Mouse (Mus musculus) lung, postnatal 0 days (tissue): ENCODE measurements around the gene Ugt2b37.

Experiments used
- CTCF ChIP-seq: IDR thresholded peaks from 2 replicates; pipeline ENCODE4 v1.5.1; 2016; ENCODE audit warnings: antibody characterized with exemption, mild to moderate bottlenecking
- EP300 ChIP-seq: IDR thresholded peaks from 2 replicates; pipeline ENCODE4 v1.6.1; 2016; ENCODE audit warnings: antibody characterized with exemption, mild to moderate bottlenecking, control low read depth

DNA sequence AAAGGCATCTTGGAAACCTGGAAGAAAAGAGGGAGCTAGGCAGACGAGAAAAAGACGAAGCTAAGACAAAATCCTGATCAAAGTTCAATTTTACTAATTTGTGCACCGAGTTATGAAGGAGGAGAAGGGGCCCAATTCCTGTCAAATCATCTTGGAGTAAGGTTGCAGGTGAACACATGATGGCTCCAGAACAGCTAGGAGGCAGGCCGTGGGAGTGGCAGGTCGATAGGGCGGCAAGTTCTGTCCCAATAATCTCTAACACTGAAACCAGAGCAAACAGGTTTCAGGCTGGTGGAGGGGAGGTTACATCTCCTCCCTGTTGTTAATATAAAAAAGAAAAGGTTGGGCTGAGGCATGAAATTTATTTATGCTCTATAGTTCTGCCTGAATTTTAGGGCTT, 21.0 kb upstream of the Ugt2b37 start:
- TF ChIP-seq CTCF: no peak
- no peak for TF ChIP-seq EP300
